In the genomic region with DNA sequence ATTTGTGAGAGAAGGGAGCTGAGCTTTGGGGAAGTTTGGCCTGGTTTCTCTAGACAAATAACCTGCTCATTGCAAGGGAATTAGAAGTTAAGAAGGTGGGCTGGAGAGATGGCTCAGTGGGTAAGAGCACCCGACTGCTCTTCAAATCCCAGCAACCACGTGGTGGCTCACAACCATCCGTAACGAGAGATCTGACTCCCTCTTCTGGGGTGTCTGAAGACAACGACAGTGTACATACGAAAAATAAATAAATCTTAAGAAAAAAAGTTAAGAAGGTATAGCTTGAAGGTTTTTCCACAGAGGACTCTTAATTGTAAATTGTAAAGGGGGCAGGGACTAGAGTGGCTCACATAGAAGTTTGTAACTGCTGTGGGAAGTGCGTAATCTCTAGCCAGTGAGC, we compare ENCODE assay signal across 9 mouse cellular contexts. TPM values are rescaled to one million over a fixed set of nuclear protein-coding genes. Genes with fewer than 3 reads are reported as not detected.
DNase-seq lines count a peak whose midpoint lies in the region; ATAC-seq and TF ChIP-seq lines count a peak whose summit lies in the region.
"Had no signal": no experiment of that assay in that cellular context is flagged by ENCODE, and none has a peak within 500 bp of the region (broad histone marks: within the 10 kb centered on the region; RNA-seq: fewer than 3 reads in every experiment).

No protein-coding gene starts in this region.

- H3K27me3 ChIP-seq in heart, embryonic 14.5 days (ENCODE audit: control insufficient read depth, insufficient read depth, low read length): no peaks in the 10 kb centered on the region
- no peaks in the 10 kb centered on the region for H3K27me3 ChIP-seq in spleen, adult 2 months (ENCODE audit: control insufficient read depth, insufficient read depth, low read length)
- no peaks in the 10 kb centered on the region for H3K27me3 ChIP-seq in limb, embryonic 12.5 days
- H3K27me3 ChIP-seq: Patski had no signal

- no peak overlapping the region for H3K4me3 ChIP-seq in heart, embryonic 14.5 days (ENCODE audit: control insufficient read depth in 1 of 2, insufficient read depth in 1 of 2, low read depth in 1 of 2, low read length in 2 of 2)
- H3K4me3 ChIP-seq in spleen, adult 2 months (ENCODE audit: extremely low read depth, insufficient read depth, insufficient read length): no peak overlapping the region
- H3K4me3 ChIP-seq in limb, embryonic 12.5 days (replicated peaks): no peak overlapping the region

- no peak for DNase-seq in heart, postnatal 10 days
- no peak for DNase-seq in spleen, adult 2 months (ENCODE audit: low read depth in 1 of 2, low spot score in 2 of 2)
- DNase-seq in spleen, adult 12 weeks (ENCODE audit: low spot score): no peak
- DNase-seq in thymus, postnatal 25 days: peak; percentile 57
- DNase-seq in left cerebral cortex, postnatal 10 days (ENCODE audit: extremely low spot score in 1 of 2, low spot score in 2 of 2): no peak
- no peak for DNase-seq in urinary bladder, adult 2 months (ENCODE audit: low spot score)

- intact Hi-C loops in heart, postnatal 10 days (cut with DNase I): no loop called here
- intact Hi-C loops in left cerebral cortex, postnatal 10 days (cut with DNase I): no loop called here

- H3K4me1 ChIP-seq in heart, embryonic 14.5 days (ENCODE audit: control insufficient read depth in 2 of 2, insufficient read depth in 2 of 2, low read length in 2 of 2): peaks cover 22 to 44% of the 10 kb centered on the region in 2 experiments
- peaks cover 30% of the 10 kb centered on the region for H3K4me1 ChIP-seq in spleen, adult 2 months (ENCODE audit: control insufficient read depth, insufficient read depth, insufficient read length)
- H3K4me1 ChIP-seq in limb, embryonic 12.5 days (replicated peaks): peaks cover 42% of the 10 kb centered on the region

- no peak for TF ChIP-seq POLR2A in spleen, adult 2 months (IDR thresholded peaks at IDR 0.05; ENCODE audit: low read depth, low read length)

- peak overlapping the region; percentile 55 for H3K4me2 ChIP-seq in heart, embryonic 14.5 days (ENCODE audit: low read length)
- H3K4me2 ChIP-seq in limb, embryonic 12.5 days: no peak overlapping the region

- TF ChIP-seq CTCF in spleen, adult 2 months (IDR thresholded peaks at IDR 0.05; ENCODE audit: extremely low read depth, insufficient read depth, insufficient read length, insufficient replicate concordance): no peak

- peak overlapping the region; percentile 98 to 100 for H3K27ac ChIP-seq in heart, embryonic 14.5 days (replicated peaks in 1 of 2; ENCODE audit: control insufficient read depth in 1 of 2, insufficient read depth in 1 of 2, low read depth in 2 of 2, low read length in 2 of 2)
- peak overlapping the region; percentile 97 for H3K27ac ChIP-seq in spleen, adult 2 months (ENCODE audit: insufficient read depth, low read length)
- H3K27ac ChIP-seq in limb, embryonic 12.5 days: peak overlapping the region; percentile 75

- no peaks in the 10 kb centered on the region for H3K9me3 ChIP-seq in heart, embryonic 14.5 days (ENCODE audit: control insufficient read depth, low read length)
- H3K9me3 ChIP-seq in limb, embryonic 12.5 days: no peaks in the 10 kb centered on the region

- peaks cover 24% of the 10 kb centered on the region for H3K36me3 ChIP-seq in heart, embryonic 14.5 days (ENCODE audit: control insufficient read depth, insufficient read depth, low read length)
- peaks cover 12% of the 10 kb centered on the region for H3K36me3 ChIP-seq in spleen, adult 2 months (ENCODE audit: control insufficient read depth, insufficient read depth, low read length)
- peaks cover 16% of the 10 kb centered on the region for H3K36me3 ChIP-seq in limb, embryonic 12.5 days

- no peak for ATAC-seq in heart, embryonic 14.5 days (ENCODE audit: insufficient number of reproducible peaks, insufficient read depth, low FRiP score, low read depth)
- ATAC-seq in limb, embryonic 12.5 days (ENCODE audit: insufficient number of reproducible peaks, insufficient read depth, low FRiP score, low TSS enrichment, low read depth): no peak
- ATAC-seq: Patski had no signal

- 42% methylated on average over 7 of the region's 7 CpGs for WGBS in heart, embryonic 14.5 days
- WGBS in spleen, adult 2 months: 13% methylated on average over 7 of the region's 7 CpGs
- 40% methylated on average over 7 of the region's 7 CpGs for WGBS in limb, embryonic 12.5 days

- peak overlapping the region; percentile 44; the same call in 1 of the 2 replicates for H3K9ac ChIP-seq in heart, embryonic 14.5 days (ENCODE audit: low read length)
- H3K9ac ChIP-seq in limb, embryonic 12.5 days (replicated peaks): no peak overlapping the region

RNA-seq across cellular contexts. Expression of gene Pnrc2, which starts 1.9 kb away (rescaled TPM):
- polyA plus RNA-seq in heart, embryonic 14.5 days (2014; fragmentation: Nextera tagmentation; extraction: Ambion mirVana): 133 and 137 TPM in 2 replicates
- 100 to 1,000 TPM in 1 of 2 experiments, 10 to 100 TPM in 1; 99.4 to 105 TPM for total RNA-seq in heart, postnatal 10 days (2021)
- polyA plus RNA-seq in spleen, adult 2 months (2012; rRNA removed): 12.2 and 14.7 TPM in 2 replicates
- polyA plus RNA-seq in limb, embryonic 12.5 days (2016; fragmentation: Nextera tagmentation; extraction: Ambion mirVana): 209 and 220 TPM in 2 replicates
- total RNA-seq in left cerebral cortex, postnatal 10 days (2021): 10 to 100 TPM; 47.1 to 47.9 TPM
- 100 and 122 TPM in 2 replicates for polyA plus RNA-seq in urinary bladder, adult 2 months (2012; rRNA removed)

RNA-seq across cellular contexts. Expression of gene Cnr2, which starts 19.6 kb away (rescaled TPM):
- polyA plus RNA-seq in heart, embryonic 14.5 days (2014; fragmentation: Nextera tagmentation; extraction: Ambion mirVana): 0.36 and 0.38 TPM in 2 replicates
- total RNA-seq in heart, postnatal 10 days (2021): under 1 TPM; 0.77 to 0.94 TPM
- 44.8 and 47.2 TPM in 2 replicates for polyA plus RNA-seq in spleen, adult 2 months (2012; rRNA removed)
- polyA plus RNA-seq in limb, embryonic 12.5 days (2016; fragmentation: Nextera tagmentation; extraction: Ambion mirVana): 0.22 and 0.45 TPM in 2 replicates
- under 1 TPM in 1 of 2 experiments, not detected in 1; 0.11 TPM for total RNA-seq in left cerebral cortex, postnatal 10 days (2021)
- polyA plus RNA-seq in urinary bladder, adult 2 months (2012; rRNA removed): 0.43 and 0.56 TPM in 2 replicates

RNA-seq across cellular contexts. Expression of gene Srsf10, which starts 20.0 kb away (rescaled TPM):
- polyA plus RNA-seq in heart, embryonic 14.5 days (2014; fragmentation: Nextera tagmentation; extraction: Ambion mirVana): 144 and 147 TPM in 2 replicates
- 10 to 100 TPM; 61.2 to 64.1 TPM for total RNA-seq in heart, postnatal 10 days (2021)
- polyA plus RNA-seq in spleen, adult 2 months (2012; rRNA removed): 68.0 and 109 TPM in 2 replicates
- 392 and 402 TPM in 2 replicates for polyA plus RNA-seq in limb, embryonic 12.5 days (2016; fragmentation: Nextera tagmentation; extraction: Ambion mirVana)
- 10 to 100 TPM; 70.1 to 74.8 TPM for total RNA-seq in left cerebral cortex, postnatal 10 days (2021)
- 50.8 and 61.7 TPM in 2 replicates for polyA plus RNA-seq in urinary bladder, adult 2 months (2012; rRNA removed)

RNA-seq across cellular contexts. Expression of gene Fuca1, which starts 45.0 kb away (rescaled TPM):
- polyA plus RNA-seq in heart, embryonic 14.5 days (2014; fragmentation: Nextera tagmentation; extraction: Ambion mirVana): 50.1 and 63.0 TPM in 2 replicates
- 10 to 100 TPM; 43.2 to 44.5 TPM for total RNA-seq in heart, postnatal 10 days (2021)
- polyA plus RNA-seq in spleen, adult 2 months (2012; rRNA removed): 45.7 TPM in 2 replicates
- 47.0 and 51.0 TPM in 2 replicates for polyA plus RNA-seq in limb, embryonic 12.5 days (2016; fragmentation: Nextera tagmentation; extraction: Ambion mirVana)
- total RNA-seq in left cerebral cortex, postnatal 10 days (2021): 10 to 100 TPM; 46.8 to 47.9 TPM
- 75.9 and 84.2 TPM in 2 replicates for polyA plus RNA-seq in urinary bladder, adult 2 months (2012; rRNA removed)

Comparison
In these comparisons a context has a peak if more than half of its experiments do, and no peak if none do; other contexts are left out.
1. RNA of gene Cnr2, which starts 19.6 kb away (polyA plus RNA-seq): 44.8 to 47.2 TPM in spleen, adult 2 months; 0.22 to 0.45 TPM in limb, embryonic 12.5 days, 0.43 to 0.56 TPM in urinary bladder, adult 2 months and 0.36 to 0.38 TPM in heart, embryonic 14.5 days; every median in the first group is over 10 times any median in the second.
2. Peak in every context shown above with its lines, with median percentiles within 50 percentile points of each other: H3K27ac ChIP-seq.